Mouse (Mus musculus) CH12.LX (cell line): ENCODE results near the gene Soga1. TPM values are rescaled to one million over a fixed set of nuclear protein-coding genes. Genes with fewer than 3 reads are reported as not detected.

Experiments
- DNase-seq: peaks from one replicate; pipeline ENCODE4 v3.0.0-alpha.2; 2013; ENCODE audit errors: extremely low read depth
- H3K27ac ChIP-seq: 2 replicates; pipeline ENCODE4 v1.5.1; 2012; ENCODE audit warnings: low read depth, mild to moderate bottlenecking, control low read depth, moderate library complexity; ENCODE audit not compliant: insufficient read depth
- H3K27me3 ChIP-seq: replicated peaks from 2 replicates; pipeline ENCODE3; 2012; ENCODE audit warnings: inconsistent platforms
- H3K36me3 ChIP-seq, 2 experiments: replicated peaks in 1 of 2; 2 replicates each; pipeline versions ENCODE3 to v1.6.1; 2012; ENCODE audit warnings: inconsistent platforms in 1 of 2, low read length in 1 of 2, mild to moderate bottlenecking in 1 of 2, mixed read lengths in 1 of 2, moderate library complexity in 1 of 2; ENCODE audit not compliant: control insufficient read depth in 1 of 2, insufficient read depth in 1 of 2
- H3K4me1 ChIP-seq, 2 experiments: 2 replicates each; pipeline ENCODE4 v1.6.1; 2012; ENCODE audit warnings: inconsistent platforms in 1 of 2, moderate library complexity in 1 of 2; ENCODE audit not compliant: insufficient read depth in 2 of 2, control insufficient read depth in 1 of 2
- H3K4me2 ChIP-seq: 2 replicates; pipeline ENCODE4 v1.6.1; 2012; ENCODE audit warnings: low read depth, mild to moderate bottlenecking, control low read depth; ENCODE audit not compliant: poor library complexity, insufficient read depth, severe bottlenecking
- H3K4me3 ChIP-seq, 3 experiments: fragments of 150-350 bp in 1 of 3; sonication (generic) in 1 of 3; replicated peaks in 1 of 3; 2 replicates each; pipeline versions ENCODE3 to v1.5.1; 2011 to 2012; ENCODE audit warnings: low read depth in 2 of 3, low read length in 2 of 3, mild to moderate bottlenecking in 2 of 3, moderate library complexity in 2 of 3, control low read depth in 1 of 3, improper control_type of control experiment in 1 of 3, inconsistent platforms in 1 of 3, mixed read lengths in 1 of 3; ENCODE audit not compliant: poor library complexity in 1 of 3
- H3K79me2 ChIP-seq: replicated peaks from 2 replicates; pipeline ENCODE4 v1.6.1; 2012; ENCODE audit warnings: mild to moderate bottlenecking, moderate library complexity; ENCODE audit not compliant: control insufficient read depth, poor library complexity, insufficient read depth, severe bottlenecking; ENCODE audit errors: extremely low read depth
- H3K9ac ChIP-seq: 2 replicates; pipeline ENCODE4 v1.6.1; 2012; ENCODE audit warnings: low read depth, mild to moderate bottlenecking, control low read depth, moderate library complexity; ENCODE audit not compliant: insufficient read depth
- H3K9me3 ChIP-seq: replicated peaks from 2 replicates; pipeline ENCODE3; 2012; ENCODE audit warnings: low read length, inconsistent platforms, mixed read lengths
- CHD2 ChIP-seq: IDR thresholded peaks from 2 replicates; pipeline ENCODE4 v1.6.1; 2011; ENCODE audit warnings: low read length, improper control_type of control experiment
- CTCF ChIP-seq, 2 experiments: IDR thresholded peaks in 1 of 2; conservative IDR thresholded peaks in 1 of 2; 2 replicates each; pipeline ENCODE4 v1.5.1; 2011 to 2012; ENCODE audit warnings: low read depth in 2 of 2, low read length in 2 of 2, improper control_type of control experiment in 1 of 2, inconsistent platforms in 1 of 2, mild to moderate bottlenecking in 1 of 2, moderate library complexity in 1 of 2
- ELF1 ChIP-seq: IDR thresholded peaks from 2 replicates; pipeline ENCODE4 v1.6.1; 2014; ENCODE audit warnings: low read depth, mild to moderate bottlenecking, inconsistent platforms, low read length, improper control_type of control experiment
- ETS1 ChIP-seq: conservative IDR thresholded peaks from 2 replicates; pipeline ENCODE4 v1.6.1; 2012; ENCODE audit warnings: low read depth, mild to moderate bottlenecking, inconsistent platforms, low read length, improper control_type of control experiment, moderate library complexity
- GABPA ChIP-seq: IDR thresholded peaks from 2 replicates; pipeline ENCODE4 v1.6.1; 2012; ENCODE audit warnings: low read depth, low read length, improper control_type of control experiment, inconsistent platforms; ENCODE audit not compliant: insufficient replicate concordance
- MAX ChIP-seq: IDR thresholded peaks from 2 replicates; pipeline ENCODE4 v1.6.1; 2011; ENCODE audit warnings: low read length, improper control_type of control experiment
- MAZ ChIP-seq: IDR thresholded peaks from 2 replicates; pipeline ENCODE4 v1.6.1; 2012; ENCODE audit warnings: low read depth, mild to moderate bottlenecking, inconsistent platforms, low read length, improper control_type of control experiment, moderate library complexity
- MXI1 ChIP-seq: IDR thresholded peaks from 2 replicates; pipeline ENCODE4 v1.6.1; 2011; ENCODE audit warnings: mild to moderate bottlenecking, low read depth, low read length, improper control_type of control experiment
- MYC ChIP-seq: IDR thresholded peaks from 2 replicates; pipeline ENCODE4 v1.6.1; 2011; ENCODE audit warnings: low read depth, mild to moderate bottlenecking, improper control_type of control experiment, low read length
- NELFE ChIP-seq: IDR thresholded peaks from 2 replicates; pipeline ENCODE4 v1.6.1; 2011; ENCODE audit warnings: low read depth, low read length, improper control_type of control experiment
- RAD21 ChIP-seq: IDR thresholded peaks from 2 replicates; pipeline ENCODE4 v1.6.1; 2011; ENCODE audit warnings: low read depth, mild to moderate bottlenecking, low read length, improper control_type of control experiment, moderate library complexity
- RCOR1 ChIP-seq: conservative IDR thresholded peaks from 2 replicates; pipeline ENCODE4 v1.6.1; 2012; ENCODE audit warnings: low read depth, mild to moderate bottlenecking, inconsistent platforms, low read length, improper control_type of control experiment
- UBTF ChIP-seq: IDR thresholded peaks from 2 replicates; pipeline ENCODE4 v1.6.1; 2012; ENCODE audit warnings: low read depth, mild to moderate bottlenecking, inconsistent platforms, low read length, improper control_type of control experiment, moderate library complexity
- USF1 ChIP-seq: IDR thresholded peaks from 2 replicates; pipeline ENCODE4 v1.6.1; 2014; ENCODE audit warnings: low read depth, mild to moderate bottlenecking, inconsistent platforms, low read length, improper control_type of control experiment
- USF2 ChIP-seq: conservative IDR thresholded peaks from 2 replicates; pipeline ENCODE4 v1.6.1; 2011; ENCODE audit warnings: low read depth, low read length, improper control_type of control experiment
- ZMIZ1 ChIP-seq: IDR thresholded peaks from 2 replicates; pipeline ENCODE4 v1.6.1; 2012; ENCODE audit warnings: low read depth, mild to moderate bottlenecking, inconsistent platforms, low read length, improper control_type of control experiment
- ZNF384 ChIP-seq: IDR thresholded peaks from 2 replicates; pipeline ENCODE4 v1.6.1; 2012; ENCODE audit warnings: low read depth, low read length, improper control_type of control experiment, inconsistent platforms
- dilution Hi-C: fragments of 300-500 bp; cut with MboI; formaldehyde crosslinking; loops from 2 replicates; pipeline ENCODE4 v1.14.3; 2020; ENCODE audit warnings: low sequenced_read_pairs; ENCODE audit not compliant: extremely low pct_unique_long_range_greater_than_20kb, extremely low pct_ligation_motif_present
- in situ Hi-C: fragments of 300-500 bp; cut with MboI; formaldehyde crosslinking; loops from 3 replicates; pipeline ENCODE4 v1.14.3; 2019; ENCODE audit warnings: low sequenced_read_pairs, low pct_ligation_motif_present, low pct_unique_long_range_greater_than_20kb, mixed read lengths
- polyA plus RNA-seq: library from polyadenylated mRNA; unstranded; fragments of >175 nt; gene quantifications from 2 replicates; pipeline ENCODE4 v1.2.1, GENCODE M21; 2012; ENCODE audit warnings: low read depth; ENCODE audit not compliant: insufficient read length
- total RNA-seq, 2 experiments: library from RNA; depleted of rRNA; stranded (reverse); fragments of 300-350 nt in 1 of 2; fragments of >200 nt in 1 of 2; gene quantifications; 2 replicates each; pipeline ENCODE4 v1.2.3; 2012 to 2014

Soga1 gene
- total and polyA plus RNA-seq, 3 experiments: 0.39 to 2.0 (median 2.0) TPM

DNA sequence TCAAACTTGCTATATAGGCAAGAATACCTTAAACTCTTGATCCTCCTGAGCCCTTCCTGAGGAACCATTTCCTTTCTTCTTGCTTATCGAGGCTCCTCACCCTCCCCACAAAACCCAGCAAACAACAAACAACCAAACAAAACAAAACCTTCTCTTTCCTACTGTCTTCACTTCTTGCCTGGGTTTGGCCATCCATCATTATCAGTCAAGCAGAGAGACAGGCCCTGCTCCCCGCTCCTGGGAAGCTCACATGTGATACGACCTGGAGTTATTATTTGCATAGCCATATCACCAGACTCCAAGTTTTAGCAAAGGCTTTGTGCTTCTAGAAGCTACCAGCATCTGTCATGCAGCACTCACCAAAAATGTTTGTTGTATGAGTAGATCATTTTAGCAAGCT, 91.7 kb downstream of the Soga1 start:
- no peak overlapping the region for H3K4me2 ChIP-seq
- H3K4me1 ChIP-seq: peaks cover 0 to 15% of the 10 kb centered on the region in 2 experiments; a peak in 2 of 4 replicates
- TF ChIP-seq ZMIZ1 (no peak), CTCF (conservative IDR thresholded peaks at IDR 0.05 in 1 of 2, IDR thresholded peaks at IDR 0.05 in 1 of 2; ENCODE audit: low read depth in 2 of 2, low read length in 2 of 2) (no peak), ELF1 (no peak), NELFE (no peak), ZNF384 (no peak), RCOR1 (no peak), USF1 (no peak), USF2 (no peak), CHD2 (no peak), MAX (no peak), GABPA (no peak), RAD21 (no peak), MXI1 (no peak)
- H3K9ac ChIP-seq: no peak overlapping the region
- H3K4me3 ChIP-seq: no peak overlapping the region
- DNase-seq: no peak
- dilution Hi-C loops (no loop called here), in situ Hi-C loops (no loop called here)
- H3K36me3 ChIP-seq: peaks cover 0 to 2% of the 10 kb centered on the region in 2 experiments
- H3K79me2 ChIP-seq: no peaks in the 10 kb centered on the region; the same call in 1 of the 2 replicates
- no peaks in the 10 kb centered on the region for H3K9me3 ChIP-seq
- H3K27me3 ChIP-seq: no peaks in the 10 kb centered on the region
- H3K27ac ChIP-seq: no peak overlapping the region

- in situ Hi-C loops: no loop called here
- no peak overlapping the region for H3K4me2 ChIP-seq
Measured at GRCm38 (mm10) chr2:156982864-156983263, 96.2 kb downstream of the Soga1 start.

More at GRCm38 (mm10) chr2:156982864-156983263, 96.2 kb downstream of the Soga1 start:
- Histone ChIP-seq H3K36me3 (peaks cover 0 to 8% of the 10 kb centered on the region in 2 experiments), H3K9me3 (no peaks in the 10 kb centered on the region), H3K27ac (no peak overlapping the region), H3K27me3 (no peaks in the 10 kb centered on the region), H3K9ac (no peak overlapping the region), H3K4me3 (no peak overlapping the region), H3K79me2 (no peaks in the 10 kb centered on the region), H3K4me1 (peaks cover 0 to 4% of the 10 kb centered on the region in 2 experiments; a peak in 1 of 4 replicates)
- TF ChIP-seq UBTF (no peak), ZNF384 (no peak), CHD2 (no peak), USF1 (no peak), ZMIZ1 (no peak), ETS1 (no peak), MYC (no peak), MAX (no peak), MAZ (no peak), RCOR1 (no peak)
- dilution Hi-C loops: no loop called here
- DNase-seq: no peak
